Mouse (Mus musculus) ES-E14 (cell line): ENCODE results near the gene Mapk10. TPM values are rescaled to one million over a fixed set of nuclear protein-coding genes. Genes with fewer than 3 reads are reported as not detected.

Experiments used
- DNase-seq: peaks from one replicate; pipeline ENCODE4 v3.0.0-alpha.2; 2013; ENCODE audit warnings: low read depth, low spot score
- H3K27ac ChIP-seq: 2 replicates; pipeline ENCODE4 v1.5.1; 2012; ENCODE audit warnings: low read depth, mild to moderate bottlenecking, low read length, moderate library complexity, mixed read lengths; ENCODE audit not compliant: poor library complexity, insufficient read depth, severe bottlenecking
- H3K36me3 ChIP-seq: 2 replicates; pipeline ENCODE4 v1.6.1; 2012; ENCODE audit warnings: mild to moderate bottlenecking, low read length, moderate library complexity, mixed read lengths; ENCODE audit not compliant: control insufficient read depth, poor library complexity, insufficient read depth, severe bottlenecking
- H3K4me1 ChIP-seq, 2 experiments: fragments of 150-350 bp in 1 of 2; sonication (generic) in 1 of 2; 2 replicates each; pipeline ENCODE4 v1.6.1; 2012; ENCODE audit warnings: low read length in 2 of 2, mild to moderate bottlenecking in 1 of 2, mixed read lengths in 1 of 2; ENCODE audit not compliant: control insufficient read depth in 2 of 2, insufficient read depth in 2 of 2, poor library complexity in 1 of 2
- H3K4me3 ChIP-seq, 2 experiments: fragments of 150-350 bp in 1 of 2; sonication (generic) in 1 of 2; 2 replicates each; pipeline ENCODE4 v1.5.1; 2012; ENCODE audit warnings: low read length in 2 of 2, low read depth in 1 of 2, mild to moderate bottlenecking in 1 of 2, mixed read lengths in 1 of 2; ENCODE audit not compliant: insufficient read depth in 1 of 2, poor library complexity in 1 of 2, severe bottlenecking in 1 of 2
- H3K9ac ChIP-seq: 2 replicates; pipeline ENCODE4 v1.6.1; 2012; ENCODE audit warnings: low read depth, mild to moderate bottlenecking, low read length, mixed read lengths; ENCODE audit not compliant: poor library complexity, insufficient read depth, severe bottlenecking
- H3K9me3 ChIP-seq: fragments of 150-350 bp; sonication (generic); 2 replicates; pipeline ENCODE4 v1.6.1; 2012; ENCODE audit warnings: low read depth, mild to moderate bottlenecking, low read length; ENCODE audit not compliant: control insufficient read depth, insufficient read depth
- CHD2 ChIP-seq: IDR thresholded peaks from 2 replicates; pipeline ENCODE4 v1.6.1; 2014; ENCODE audit warnings: mild to moderate bottlenecking, low read depth, low read length, inconsistent platforms
- HCFC1 ChIP-seq: IDR thresholded peaks from 2 replicates; pipeline ENCODE4 v1.6.1; 2012; ENCODE audit warnings: low read length, inconsistent platforms, borderline replicate concordance; ENCODE audit not compliant: insufficient read depth
- MAFK ChIP-seq: IDR thresholded peaks from 2 replicates; pipeline ENCODE4 v1.6.1; 2014; ENCODE audit warnings: mild to moderate bottlenecking, low read depth, low read length, inconsistent platforms; ENCODE audit not compliant: insufficient read depth
- ZC3H11A ChIP-seq: IDR thresholded peaks from 2 replicates; pipeline ENCODE4 v1.6.1; 2012; ENCODE audit warnings: low read depth, mild to moderate bottlenecking, inconsistent platforms, low read length, borderline replicate concordance
- ZNF384 ChIP-seq: IDR thresholded peaks from 2 replicates; pipeline ENCODE4 v1.6.1; 2012; ENCODE audit warnings: low read depth, low read length, inconsistent platforms
- in situ Hi-C, 2 experiments: fragments of 600-800 bp; cut with MboI; formaldehyde crosslinking; loops; one replicate each; pipeline ENCODE4 v1.15.1; 2025; ENCODE audit warnings: low sequenced_read_pairs in 2 of 2, inconsistent platforms in 1 of 2; ENCODE audit not compliant: unreplicated experiment in 2 of 2
- total RNA-seq: library from RNA; depleted of rRNA; stranded (reverse); fragments of 300-350 nt; gene quantifications from 2 replicates; pipeline ENCODE4 v1.2.3, GENCODE M21; 2012

Gene Mapk10
- total RNA-seq, 1 experiment = 1.9 TPM

GRCm38 (mm10) chr5:102997907-102998306, 213.2 kb downstream of the Mapk10 start:
- no peak overlapping the region for H3K27ac ChIP-seq
- H3K9ac ChIP-seq = no peak overlapping the region
- H3K4me3 ChIP-seq = no peak overlapping the region
- no peaks in the 10 kb centered on the region for H3K4me1 ChIP-seq
- no peaks in the 10 kb centered on the region for H3K9me3 ChIP-seq
- DNase-seq = no peak
- no peak for TF ChIP-seq ZNF384
- TF ChIP-seq MAFK = no peak
- TF ChIP-seq HCFC1 = no peak
- TF ChIP-seq CHD2 = no peak
- no peak for TF ChIP-seq ZC3H11A
- no peaks in the 10 kb centered on the region for H3K36me3 ChIP-seq
- in situ Hi-C loops = no loop called here

GRCm38 (mm10) chr5:102996331-102996730, 214.8 kb downstream of the Mapk10 start:
- TF ChIP-seq ZC3H11A = no peak
- TF ChIP-seq ZNF384 = no peak
- TF ChIP-seq MAFK = no peak
- TF ChIP-seq HCFC1 = no peak
- in situ Hi-C loops = no loop called here
- Histone ChIP-seq H3K4me1 (no peaks in the 10 kb centered on the region), H3K27ac (no peak overlapping the region), H3K36me3 (no peaks in the 10 kb centered on the region), H3K4me3 (no peak overlapping the region), H3K9ac (no peak overlapping the region), H3K9me3 (no peaks in the 10 kb centered on the region)
- no peak for DNase-seq

DNA sequence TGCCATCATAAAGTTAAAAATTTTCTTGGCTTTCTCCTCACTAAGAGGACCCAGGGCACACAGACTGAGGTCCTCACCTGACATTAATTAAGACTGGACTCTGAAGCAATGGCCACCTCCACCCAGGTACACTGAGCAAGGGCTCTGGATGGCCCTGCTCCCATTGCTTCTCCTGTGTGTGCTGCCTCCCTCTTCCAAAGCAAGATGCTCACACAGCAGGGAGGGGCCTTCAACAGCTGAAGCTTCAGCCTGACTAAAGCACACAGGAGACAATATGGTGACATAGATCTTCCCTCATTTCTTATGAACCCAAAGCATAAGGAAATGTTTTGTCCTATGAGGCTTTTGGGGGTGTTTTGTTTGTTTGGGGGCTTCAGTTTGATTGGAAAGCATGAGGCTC, 215.2 kb downstream of the Mapk10 start:
- no peaks in the 10 kb centered on the region for H3K36me3 ChIP-seq
- H3K9me3 ChIP-seq = no peaks in the 10 kb centered on the region
- H3K4me3 ChIP-seq = no peak overlapping the region
- TF ChIP-seq MAFK (no peak), HCFC1 (no peak), ZNF384 (no peak), CHD2 (no peak), ZC3H11A (no peak)
- no peaks in the 10 kb centered on the region for H3K4me1 ChIP-seq
- H3K9ac ChIP-seq = no peak overlapping the region
- in situ Hi-C loops = no loop called here
- DNase-seq = no peak
- H3K27ac ChIP-seq = no peak overlapping the region

GRCm38 (mm10) chr5:102993951-102994350, 217.2 kb downstream of the Mapk10 start:
- no peak overlapping the region for H3K9ac ChIP-seq
- H3K9me3 ChIP-seq = no peaks in the 10 kb centered on the region
- no peak overlapping the region for H3K4me3 ChIP-seq
- no peak overlapping the region for H3K27ac ChIP-seq
- no peaks in the 10 kb centered on the region for H3K4me1 ChIP-seq
- no peak for TF ChIP-seq CHD2
- DNase-seq = no peak
- in situ Hi-C loops = no loop called here
- no peaks in the 10 kb centered on the region for H3K36me3 ChIP-seq

DNA sequence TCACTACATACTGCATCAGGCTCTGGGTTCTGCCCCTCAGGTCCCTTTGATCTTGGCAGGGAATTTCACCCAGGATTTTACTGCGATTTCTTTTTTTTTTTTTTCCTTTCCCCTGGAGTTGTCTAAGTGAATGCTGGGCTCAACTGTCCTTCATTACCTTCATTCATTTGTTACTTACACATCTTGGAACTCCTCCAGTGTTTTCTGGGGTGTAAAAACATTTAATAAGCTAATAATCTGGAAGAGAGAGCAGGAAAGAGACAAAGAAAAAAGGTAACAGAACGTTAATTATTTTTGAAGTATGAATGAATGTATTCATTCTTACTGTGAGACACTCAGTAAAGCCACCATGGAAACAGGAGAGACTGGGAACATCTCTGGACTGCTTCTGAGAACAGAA, 219.4 kb downstream of the Mapk10 start:
- no peaks in the 10 kb centered on the region for H3K4me1 ChIP-seq
- TF ChIP-seq MAFK = no peak
- TF ChIP-seq CHD2 = no peak
- no peak for TF ChIP-seq ZC3H11A
- TF ChIP-seq ZNF384 = no peak
- no peak for TF ChIP-seq HCFC1
- no peaks in the 10 kb centered on the region for H3K36me3 ChIP-seq
- H3K9ac ChIP-seq = no peak overlapping the region
- in situ Hi-C loops = no loop called here
- no peak overlapping the region for H3K27ac ChIP-seq
- no peak for DNase-seq
- H3K4me3 ChIP-seq = no peak overlapping the region
- no peaks in the 10 kb centered on the region for H3K9me3 ChIP-seq
